Mouse (Mus musculus) lung, embryonic 14.5 days (tissue): Measurements from ENCODE around the gene Zfp637. TPM values are rescaled to one million over a fixed set of nuclear protein-coding genes. Genes with fewer than 3 reads are reported as not detected.
"Not testable (repeated sequence)": the region's sequence is repeated elsewhere in the genome, so short reads cannot be mapped to it uniquely, and the experiment has no call there.

Experiments used
- ATAC-seq: fragments of 200-750 bp; cut with Nextera tagmentation; 2 replicates; pipeline ENCODE4 v1.8.0; 2017; ENCODE audit warnings: mild to moderate bottlenecking, moderate TSS enrichment, moderate library complexity; ENCODE audit not compliant: insufficient read depth
- DNase-seq: peaks from one replicate; pipeline ENCODE4 v3.0.0-alpha.2; 2015
- H3K27ac ChIP-seq: fragments of 300-500 bp; sonication (generic); 2 replicates; pipeline ENCODE4 v1.5.1; 2014; ENCODE audit warnings: low read depth, mild to moderate bottlenecking, moderate library complexity
- H3K27me3 ChIP-seq: fragments of 300-500 bp; sonication (generic); 2 replicates; pipeline ENCODE4 v1.6.1; 2014; ENCODE audit warnings: low read length, control low read depth; ENCODE audit not compliant: insufficient read depth
- H3K36me3 ChIP-seq: fragments of 300-500 bp; sonication (generic); 2 replicates; pipeline ENCODE4 v1.6.1; 2014; ENCODE audit warnings: control low read depth; ENCODE audit not compliant: insufficient read depth
- H3K4me1 ChIP-seq: fragments of 300-500 bp; sonication (generic); 2 replicates; pipeline ENCODE4 v1.6.1; 2014; ENCODE audit warnings: antibody characterized with exemption, control low read depth; ENCODE audit not compliant: insufficient read depth
- H3K4me2 ChIP-seq: fragments of 300-500 bp; sonication (generic); 2 replicates; pipeline ENCODE4 v1.6.1; 2014; ENCODE audit warnings: mild to moderate bottlenecking
- H3K4me3 ChIP-seq: fragments of 300-500 bp; sonication (generic); 2 replicates; pipeline ENCODE4 v1.5.1; 2014; ENCODE audit warnings: low read depth, low read length
- H3K9ac ChIP-seq: fragments of 300-500 bp; sonication (generic); 2 replicates; pipeline ENCODE4 v1.6.1; 2014
- H3K9me3 ChIP-seq: fragments of 300-500 bp; sonication (generic); 2 replicates; pipeline ENCODE4 v1.6.1; 2016; ENCODE audit warnings: low read depth, low read length, control low read depth
- CTCF ChIP-seq: IDR thresholded peaks from 2 replicates; pipeline ENCODE4 v1.5.1; 2016; ENCODE audit warnings: antibody characterized with exemption, low read depth
- WGBS: fragments of 180-500 bp; shearing (Covaris S2); extraction: QIAGEN DNeasy Blood & Tissue Kit; methylation state at CpG from one replicate; pipeline ENCODE4 v1.1.7; 2014; 5-methylcytosine and 5-hydroxymethylcytosine counted together
- polyA plus RNA-seq: library from polyadenylated mRNA; unstranded; fragments of >200 nt; fragmentation: Nextera tagmentation; extraction: Ambion mirVana; gene quantifications from 2 replicates; pipeline ENCODE4 v1.2.1, GENCODE M21; 2014

The Zfp637 gene
- polyA plus RNA-seq, 1 experiment from 2014 or later, result 160 TPM

DNA sequence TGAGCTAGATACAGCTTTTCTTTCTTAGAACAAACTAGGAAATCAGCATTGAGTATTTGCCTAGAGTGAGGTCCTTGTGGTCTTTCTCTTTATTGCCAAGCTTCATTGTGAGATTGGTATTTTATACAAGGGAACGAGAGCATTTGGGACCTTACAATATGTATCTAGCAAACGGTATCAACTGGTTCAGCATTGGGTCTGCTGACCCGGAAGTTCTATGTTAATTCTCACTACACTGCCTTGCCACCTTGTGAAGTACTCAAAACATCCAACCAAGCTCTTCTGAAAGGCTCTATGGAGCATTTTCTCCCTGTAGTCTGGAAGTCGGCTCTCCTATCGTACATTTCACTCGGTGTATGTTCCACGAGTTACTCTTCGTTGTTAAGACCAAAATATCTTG is 22.8 kb downstream of the Zfp637 start:
- no peaks in the 10 kb centered on the region for H3K9me3 ChIP-seq
- H3K27me3 ChIP-seq, result no peaks in the 10 kb centered on the region
- DNase-seq, result no peak
- no peak overlapping the region for H3K27ac ChIP-seq
- peak overlapping the region; percentile 64 for H3K4me3 ChIP-seq
- peaks cover 6% of the 10 kb centered on the region; the same call in 1 of the 2 replicates for H3K4me1 ChIP-seq
- no peak for TF ChIP-seq CTCF
- no peak for ATAC-seq
- peak overlapping the region; percentile 80 for H3K4me2 ChIP-seq
- H3K36me3 ChIP-seq, result no peaks in the 10 kb centered on the region
- peak overlapping the region; percentile 63; the same call in 1 of the 2 replicates for H3K9ac ChIP-seq
- WGBS, result 92% methylated on average over 8 of the region's 8 CpGs

- Histone ChIP-seq H3K27ac (no peak overlapping the region), H3K27me3 (no peaks in the 10 kb centered on the region), H3K36me3 (no peaks in the 10 kb centered on the region), H3K4me3 (no peak overlapping the region), H3K9ac (no peak overlapping the region), H3K4me1 (peaks cover 6% of the 10 kb centered on the region; the same call in 1 of the 2 replicates), H3K9me3 (no peaks in the 10 kb centered on the region), H3K4me2 (no peak overlapping the region)
- ATAC-seq (no peak), DNase-seq (no peak)
- no peak for TF ChIP-seq CTCF
- 89% methylated on average over 8 of the region's 8 CpGs for WGBS
These were observed 27.2 kb downstream of the Zfp637 start for GRCm38 (mm10) chr6:117868187-117868586.

DNA sequence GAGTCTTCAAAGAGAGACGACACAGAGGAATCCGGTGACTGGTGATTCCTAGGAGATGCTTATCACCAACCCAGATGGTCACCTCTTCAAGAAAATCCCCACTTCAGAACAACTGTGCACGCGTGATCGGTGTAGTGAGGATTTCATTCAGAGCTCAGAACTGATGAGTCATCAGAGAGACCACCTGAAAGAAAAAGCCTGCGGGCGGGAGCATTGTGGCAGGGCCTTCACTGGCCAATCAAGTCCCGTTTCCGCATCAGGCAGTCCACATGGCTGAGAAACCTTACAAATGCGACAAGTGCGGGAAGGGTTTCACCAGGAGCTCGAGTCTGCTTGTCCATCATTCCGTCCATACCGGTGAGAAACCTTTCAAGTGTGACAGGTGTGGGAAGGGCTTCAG is 30.1 kb downstream of the Zfp637 start:
- ATAC-seq (no peak), DNase-seq (no peak)
- Histone ChIP-seq H3K4me2 (no peak overlapping the region), H3K36me3 (no peaks in the 10 kb centered on the region), H3K4me1 (no peaks in the 10 kb centered on the region), H3K9me3 (no peaks in the 10 kb centered on the region), H3K27me3 (no peaks in the 10 kb centered on the region), H3K9ac (no peak overlapping the region), H3K4me3 (no peak overlapping the region), H3K27ac (no peak overlapping the region)
- no peak for TF ChIP-seq CTCF
- WGBS, result 76% methylated on average over 14 of the region's 14 CpGs

DNA sequence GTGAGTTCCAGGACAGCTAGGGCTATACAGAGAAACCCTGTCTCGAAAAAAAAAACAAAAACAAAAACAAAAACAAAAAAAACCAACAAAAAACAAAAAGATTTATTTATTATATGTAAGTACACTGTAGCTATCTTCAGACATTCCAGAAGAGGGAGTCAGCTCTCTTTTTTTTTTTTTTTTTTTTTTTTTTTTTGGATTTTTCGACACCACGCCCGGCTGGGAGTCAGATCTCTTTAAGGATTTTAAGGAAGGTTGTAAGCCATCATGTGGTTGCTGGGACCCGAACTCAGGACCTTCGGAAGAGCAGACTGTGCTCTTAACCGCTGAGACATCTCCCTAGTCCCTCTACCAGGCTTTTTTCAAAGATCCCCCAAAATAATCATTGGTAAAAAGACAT is 32.5 kb downstream of the Zfp637 start:
- not testable (repeated sequence) for H3K27me3 ChIP-seq, DNase-seq, ATAC-seq, H3K27ac ChIP-seq, H3K9ac ChIP-seq, H3K4me1 ChIP-seq, H3K36me3 ChIP-seq, H3K4me2 ChIP-seq, H3K9me3 ChIP-seq, H3K4me3 ChIP-seq
- 88% methylated on average over 7 of the region's 7 CpGs for WGBS

DNA sequence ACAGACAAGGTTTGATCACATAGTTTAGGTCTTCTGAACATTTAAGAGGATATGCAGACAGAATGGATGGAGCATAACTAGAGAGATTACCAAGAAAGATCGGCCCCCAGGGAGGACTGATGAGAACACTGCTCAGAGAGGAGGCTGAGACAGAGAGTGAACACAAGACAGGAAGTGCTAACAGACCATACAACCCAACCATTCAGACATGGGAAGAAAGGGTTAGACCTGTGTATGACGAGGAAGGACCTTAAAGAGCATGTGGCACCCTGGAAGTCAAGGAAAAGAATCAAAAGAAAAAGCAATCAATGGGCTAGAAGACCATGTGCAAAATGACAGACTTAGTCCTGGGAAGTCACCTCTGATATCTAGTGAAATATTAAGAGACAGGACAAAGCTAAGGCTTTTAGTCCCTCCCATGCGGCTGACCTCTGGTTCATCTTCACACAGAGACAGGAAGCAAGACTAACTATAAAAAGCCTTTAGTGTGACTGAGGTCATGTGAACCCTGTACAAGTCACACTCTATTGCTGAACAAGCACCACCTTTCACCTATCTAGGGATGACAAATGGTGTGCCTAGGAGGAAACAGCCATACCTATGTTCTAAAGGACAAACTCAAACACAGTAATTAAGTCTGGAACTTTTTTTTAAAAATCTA is 33.8 kb downstream of the Zfp637 start:
- ATAC-seq (no peak), DNase-seq (no peak)
- Histone ChIP-seq H3K27me3 (no peaks in the 10 kb centered on the region), H3K4me2 (no peak overlapping the region), H3K4me1 (no peaks in the 10 kb centered on the region), H3K9ac (no peak overlapping the region), H3K4me3 (no peak overlapping the region), H3K9me3 (no peaks in the 10 kb centered on the region), H3K27ac (no peak overlapping the region), H3K36me3 (no peaks in the 10 kb centered on the region)
- no peak for TF ChIP-seq CTCF
- 79% methylated on average over 3 of the region's 3 CpGs for WGBS

GRCm38 (mm10) chr6:117878700-117879407 is 37.9 kb downstream of the Zfp637 start:
- Histone ChIP-seq H3K9ac (peak overlapping the region; percentile 76), H3K4me2 (peak overlapping the region; percentile 73), H3K27me3 (no peaks in the 10 kb centered on the region), H3K27ac (peak overlapping the region; percentile 99), H3K4me1 (peaks cover 5% of the 10 kb centered on the region), H3K36me3 (no peaks in the 10 kb centered on the region), H3K9me3 (no peaks in the 10 kb centered on the region), H3K4me3 (peak overlapping the region; percentile 44)
- WGBS, result 9% methylated on average over 26 of the region's 26 CpGs
- peak; percentile 95 for DNase-seq
- no peak for TF ChIP-seq CTCF
- peak; percentile 88 for ATAC-seq

GRCm38 (mm10) chr6:117879408-117880115 is 38.6 kb downstream of the Zfp637 start:
- DNase-seq, result peak; percentile 100
- WGBS, result under 1% methylated on average over 67 of the region's 67 CpGs
- Histone ChIP-seq H3K27me3 (no peaks in the 10 kb centered on the region), H3K9ac (peak overlapping the region; percentile 76), H3K27ac (peak overlapping the region; percentile 99), H3K36me3 (no peaks in the 10 kb centered on the region), H3K4me2 (peak overlapping the region; percentile 73), H3K9me3 (no peaks in the 10 kb centered on the region), H3K4me1 (peaks cover 5% of the 10 kb centered on the region), H3K4me3 (peak overlapping the region; percentile 44)
- TF ChIP-seq CTCF, result peak; percentile 98
- peak; percentile 94 for ATAC-seq
